Mouse (Mus musculus) ES-E14 (cell line): ENCODE data around the gene Zfp952.
A peak's percentile ranks its signal among the peaks of the same experiment; 100 is the strongest.

Source experiments
- CHD2 ChIP-seq: IDR thresholded peaks from 2 replicates; pipeline ENCODE4 v1.6.1; 2014; ENCODE audit warnings: mild to moderate bottlenecking, low read depth, low read length, inconsistent platforms
- HCFC1 ChIP-seq: IDR thresholded peaks from 2 replicates; pipeline ENCODE4 v1.6.1; 2012; ENCODE audit warnings: low read length, inconsistent platforms, borderline replicate concordance; ENCODE audit not compliant: insufficient read depth
- ZC3H11A ChIP-seq: IDR thresholded peaks from 2 replicates; pipeline ENCODE4 v1.6.1; 2012; ENCODE audit warnings: low read depth, mild to moderate bottlenecking, inconsistent platforms, low read length, borderline replicate concordance
- ZNF384 ChIP-seq: IDR thresholded peaks from 2 replicates; pipeline ENCODE4 v1.6.1; 2012; ENCODE audit warnings: low read depth, low read length, inconsistent platforms

DNA sequence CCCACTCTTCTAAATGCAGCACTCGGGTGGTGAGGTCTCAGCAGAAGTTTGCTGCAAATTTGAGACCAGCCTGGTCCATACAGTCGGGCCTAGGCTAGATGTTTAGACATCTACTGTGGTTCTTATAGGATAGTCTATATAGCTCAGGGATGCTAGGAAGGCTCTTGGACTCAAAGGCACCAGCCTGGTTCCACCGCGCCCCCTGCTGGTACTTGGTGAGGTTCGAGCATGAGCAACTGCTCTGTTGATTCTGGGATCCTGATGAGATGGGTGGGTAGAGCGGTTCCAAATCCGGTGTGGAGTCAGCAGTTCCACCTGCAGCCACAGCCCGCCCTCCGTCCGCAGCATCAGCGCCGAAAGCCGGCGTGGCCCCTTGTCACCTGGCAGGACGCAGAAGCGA is 41.5 kb upstream of the Zfp952 start:
- TF ChIP-seq HCFC1, result 0 out of 2 replicates have a peak, but pooled peaks have one; percentile 24
- TF ChIP-seq CHD2, result no peak
- TF ChIP-seq ZC3H11A, result peak; percentile 62; the same call in 1 of the 2 replicates
- no peak for TF ChIP-seq ZNF384
